Comparison of ENCODE assay signal across 18 mouse cellular contexts in the genomic region with DNA sequence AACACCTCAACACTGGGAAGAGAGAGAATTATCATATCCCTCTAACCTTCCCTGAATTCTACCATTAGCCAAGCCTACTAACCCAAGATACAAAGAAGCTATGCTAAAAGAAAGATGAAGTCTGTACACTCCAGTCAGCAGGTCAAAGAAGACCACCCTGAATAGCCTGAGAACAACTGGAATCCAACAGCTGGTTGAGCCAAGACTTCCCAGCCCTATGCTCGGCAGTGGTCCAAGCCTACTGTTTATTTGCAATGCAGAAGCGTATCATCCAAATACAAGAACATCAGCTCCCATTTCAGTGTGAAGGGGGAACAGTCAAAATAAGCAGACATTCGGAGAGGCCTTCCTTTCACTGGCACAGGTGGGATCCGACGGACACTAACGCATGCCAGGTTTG. TPM values are rescaled to one million over a fixed set of nuclear protein-coding genes. Genes with fewer than 3 reads are reported as not detected.
DNase-seq lines count a peak whose midpoint lies in the region; ATAC-seq and TF ChIP-seq lines count a peak whose summit lies in the region.
"Had no signal": no experiment of that assay in that cellular context is flagged by ENCODE, and none has a peak within 500 bp of the region (broad histone marks: within the 10 kb centered on the region; RNA-seq: fewer than 3 reads in every experiment).

No protein-coding gene starts in this region.

- intact Hi-C loops in heart, postnatal 14 days (cut with DNase I), result no loop called here
- intact Hi-C loops in heart, postnatal 25 days (cut with DNase I), result no loop called here

- peak; percentile 4 to 26 for DNase-seq in heart, postnatal 14 days
- no peak for DNase-seq in heart, postnatal 25 days (ENCODE audit: low spot score)
- peak; percentile 44 for DNase-seq in limb, embryonic 14.5 days (ENCODE audit: low spot score)
- DNase-seq in limb, embryonic 10.5 days (ENCODE audit: low spot score), result no peak
- DNase-seq in lung, postnatal 0 days (ENCODE audit: low spot score), result peak; percentile 33
- no peak for DNase-seq in T-cell, adult 2 months (ENCODE audit: low spot score)
- DNase-seq: cerebellum, adult 9-10 months; thymus, postnatal 4 days had no signal

- WGBS in limb, embryonic 14.5 days, result 74% methylated on average over 6 of the region's 6 CpGs
- WGBS in limb, embryonic 10.5 days, result 82% methylated on average over 6 of the region's 6 CpGs
- WGBS in intestine, embryonic 16.5 days, result 59% methylated on average over 6 of the region's 6 CpGs
- 50% methylated on average over 6 of the region's 6 CpGs for WGBS in lung, postnatal 0 days

- H3K27me3 ChIP-seq in limb, embryonic 14.5 days (ENCODE audit: control insufficient read depth, insufficient read depth, low read length), result no peaks in the 10 kb centered on the region
- H3K27me3 ChIP-seq in limb, embryonic 10.5 days (ENCODE audit: low read depth, poor library complexity, severe bottlenecking), result 0 out of 2 replicates have a peak, but pooled peaks cover 16% of the 10 kb centered on the region
- 0 out of 2 replicates have a peak, but pooled peaks cover 2% of the 10 kb centered on the region for H3K27me3 ChIP-seq in intestine, embryonic 16.5 days (replicated peaks; ENCODE audit: control insufficient read depth, insufficient read depth, low read length)
- no peaks in the 10 kb centered on the region for H3K27me3 ChIP-seq in lung, postnatal 0 days (replicated peaks; ENCODE audit: insufficient read depth, low read length)
- H3K27me3 ChIP-seq: embryonic facial prominence, embryonic 13.5 days; limb, embryonic 15.5 days; neural tube, embryonic 12.5 days; stomach, embryonic 15.5 days had no signal

- H3K36me3 ChIP-seq in limb, embryonic 14.5 days (ENCODE audit: control insufficient read depth, insufficient read depth, low read length), result peaks cover 3% of the 10 kb centered on the region; the same call in 1 of the 2 replicates
- peaks cover 41% of the 10 kb centered on the region for H3K36me3 ChIP-seq in limb, embryonic 10.5 days
- no peaks in the 10 kb centered on the region for H3K36me3 ChIP-seq in intestine, embryonic 16.5 days (ENCODE audit: control insufficient read depth, insufficient read depth, low read length)
- no peaks in the 10 kb centered on the region for H3K36me3 ChIP-seq in lung, postnatal 0 days (ENCODE audit: insufficient read depth, low read length)
- H3K36me3 ChIP-seq: embryonic facial prominence, embryonic 13.5 days; limb, embryonic 15.5 days; neural tube, embryonic 12.5 days; stomach, embryonic 15.5 days had no signal

- ATAC-seq in limb, embryonic 14.5 days (ENCODE audit: low FRiP score, low read depth), result peak; percentile 44; the same call in 1 of the 2 replicates
- ATAC-seq in intestine, embryonic 16.5 days, result peak; percentile 38; the same call in 1 of the 2 replicates
- ATAC-seq in lung, postnatal 0 days, result no peak
- ATAC-seq in erythroblast, adult 5-6 weeks (replicated peaks; ENCODE audit: low FRiP score, poor library complexity, severe bottlenecking), result no peak
- ATAC-seq: hindbrain, postnatal 0 days had no signal

- H3K27ac ChIP-seq in limb, embryonic 14.5 days (replicated peaks; ENCODE audit: low read depth, low read length), result no peak overlapping the region
- H3K27ac ChIP-seq in limb, embryonic 10.5 days, result no peak overlapping the region
- no peak overlapping the region for H3K27ac ChIP-seq in intestine, embryonic 16.5 days (ENCODE audit: low read length)
- no peak overlapping the region for H3K27ac ChIP-seq in lung, postnatal 0 days (ENCODE audit: low read length)
- H3K27ac ChIP-seq: embryonic facial prominence, embryonic 13.5 days; heart, adult 2 months; hindbrain, postnatal 0 days; limb, embryonic 15.5 days; neural tube, embryonic 12.5 days; stomach, embryonic 15.5 days had no signal

- no peak overlapping the region for H3K9ac ChIP-seq in limb, embryonic 14.5 days (ENCODE audit: low read depth, low read length, severe bottlenecking)
- no peak overlapping the region for H3K9ac ChIP-seq in intestine, embryonic 16.5 days (ENCODE audit: low read depth, low read length)
- H3K9ac ChIP-seq in lung, postnatal 0 days (replicated peaks; ENCODE audit: low read depth), result no peak overlapping the region
- H3K9ac ChIP-seq: embryonic facial prominence, embryonic 13.5 days; limb, embryonic 15.5 days; neural tube, embryonic 12.5 days; stomach, embryonic 15.5 days had no signal

- H3K4me3 ChIP-seq in limb, embryonic 14.5 days (replicated peaks; ENCODE audit: low read length), result no peak overlapping the region
- H3K4me3 ChIP-seq in limb, embryonic 10.5 days, result no peak overlapping the region
- no peak overlapping the region for H3K4me3 ChIP-seq in intestine, embryonic 16.5 days (ENCODE audit: low read length)
- no peak overlapping the region for H3K4me3 ChIP-seq in lung, postnatal 0 days (ENCODE audit: low read depth, low read length)
- H3K4me3 ChIP-seq: embryonic facial prominence, embryonic 13.5 days; heart, adult 2 months; limb, embryonic 15.5 days; neural tube, embryonic 12.5 days; stomach, embryonic 15.5 days had no signal

- no peak overlapping the region for H3K4me2 ChIP-seq in limb, embryonic 14.5 days (replicated peaks; ENCODE audit: low read depth, low read length, severe bottlenecking)
- H3K4me2 ChIP-seq in intestine, embryonic 16.5 days (ENCODE audit: low read depth, low read length), result no peak overlapping the region
- H3K4me2 ChIP-seq in lung, postnatal 0 days (replicated peaks; ENCODE audit: low read depth, low read length), result no peak overlapping the region
- H3K4me2 ChIP-seq: embryonic facial prominence, embryonic 13.5 days; limb, embryonic 15.5 days; neural tube, embryonic 12.5 days; stomach, embryonic 15.5 days had no signal

- H3K4me1 ChIP-seq in limb, embryonic 14.5 days (ENCODE audit: control insufficient read depth, insufficient read depth, low read length), result no peaks in the 10 kb centered on the region
- peaks cover 3% of the 10 kb centered on the region; the same call in 1 of the 2 replicates for H3K4me1 ChIP-seq in limb, embryonic 10.5 days
- no peaks in the 10 kb centered on the region for H3K4me1 ChIP-seq in intestine, embryonic 16.5 days (ENCODE audit: control insufficient read depth, insufficient read depth, low read length)
- no peaks in the 10 kb centered on the region for H3K4me1 ChIP-seq in lung, postnatal 0 days (ENCODE audit: insufficient read depth, low read depth, low read length)
- H3K4me1 ChIP-seq: embryonic facial prominence, embryonic 13.5 days; limb, embryonic 15.5 days; neural tube, embryonic 12.5 days; stomach, embryonic 15.5 days had no signal

- no peak for TF ChIP-seq CTCF in lung, postnatal 0 days (IDR thresholded peaks at IDR 0.05)

- TF ChIP-seq EP300 in lung, postnatal 0 days (IDR thresholded peaks at IDR 0.05), result no peak

- no peaks in the 10 kb centered on the region for H3K9me3 ChIP-seq in limb, embryonic 14.5 days (ENCODE audit: control insufficient read depth, low read length)
- no peaks in the 10 kb centered on the region for H3K9me3 ChIP-seq in limb, embryonic 10.5 days (replicated peaks)
- no peaks in the 10 kb centered on the region for H3K9me3 ChIP-seq in intestine, embryonic 16.5 days (ENCODE audit: control insufficient read depth, low read length)
- H3K9me3 ChIP-seq in lung, postnatal 0 days (ENCODE audit: low read length), result no peaks in the 10 kb centered on the region
- H3K9me3 ChIP-seq: embryonic facial prominence, embryonic 13.5 days; limb, embryonic 15.5 days; neural tube, embryonic 12.5 days; stomach, embryonic 15.5 days had no signal

- TF ChIP-seq POLR2A in limb, embryonic 14.5 days (IDR thresholded peaks at IDR 0.05; ENCODE audit: borderline replicate concordance, extremely low read depth, insufficient read depth, insufficient read length), result no peak

RNA-seq across cellular contexts. Expression of a gene that starts 56.3 kb away (rescaled TPM):
- total RNA-seq in heart, postnatal 14 days (2021), result 10 to 100 TPM; 35.0 to 35.3 TPM
- total RNA-seq in heart, postnatal 25 days (2021), result 10 to 100 TPM; 14.6 to 22.6 TPM
- 730 and 849 TPM in 2 replicates for polyA plus RNA-seq in limb, embryonic 14.5 days (2012; rRNA removed)
- polyA plus RNA-seq in limb, embryonic 14.5 days (2014; fragmentation: Nextera tagmentation; extraction: Ambion mirVana), result 985 and 1,114 TPM in 2 replicates
- 1,000 and 1,116 TPM in 2 replicates for polyA plus RNA-seq in limb, embryonic 10.5 days (2016; fragmentation: Nextera tagmentation; extraction: Ambion mirVana)
- 507 and 515 TPM in 2 replicates for polyA plus RNA-seq in intestine, embryonic 16.5 days (2015; fragmentation: Nextera tagmentation; extraction: Ambion mirVana)
- polyA plus RNA-seq in lung, postnatal 0 days (2015; fragmentation: Nextera tagmentation; extraction: Ambion mirVana), result 294 and 318 TPM in 2 replicates
- not detected in 2 replicates for total RNA-seq in erythroblast, adult 5-6 weeks (2015; ENCODE audit: low replicate concordance)
- total RNA-seq in erythroblast, adult 5-6 weeks (2017; ENCODE audit: low replicate concordance), result not detected in 2 replicates
- total RNA-seq: megakaryocyte-erythroid progenitor cell, adult 5-6 weeks; monocyte, adult 5-6 weeks had no signal

Comparison
In these comparisons a context has a peak if more than half of its experiments do, and no peak if none do; other contexts are left out.
1. DNase-seq: peak in heart, postnatal 14 days (2 of 2), limb, embryonic 14.5 days (single experiment) and lung, postnatal 0 days (single experiment); none in heart, postnatal 25 days (single experiment), limb, embryonic 10.5 days (single experiment) and T-cell, adult 2 months (single experiment).
2. ATAC-seq: peak in limb, embryonic 14.5 days (single experiment) and intestine, embryonic 16.5 days (single experiment); none in lung, postnatal 0 days (single experiment) and erythroblast, adult 5-6 weeks (single experiment).